Mouse (Mus musculus): ENCODE measurements around the gene Ctsa.
A peak's percentile ranks its signal among the peaks of the same experiment; 100 is the strongest.

GRCm38 (mm10) chr2:164794293-164794692 lies 38.4 kb upstream of the Ctsa start:
- TF ChIP-seq POLR2A (IDR thresholded peaks at IDR 0.05; ENCODE audit: low read depth, low read length) (no peak), CTCF (conservative IDR thresholded peaks at IDR 0.05; ENCODE audit: insufficient read depth, insufficient read length, low read depth, low read length) (peak; percentile 86)
